Mouse (Mus musculus): ENCODE measurements around the gene Cdk5. TPM values are rescaled to one million over a fixed set of nuclear protein-coding genes. Genes with fewer than 3 reads are reported as not detected.
A peak's percentile ranks its signal among the peaks of the same experiment; 100 is the strongest.
"Not testable (repeated sequence)": the region's sequence is repeated elsewhere in the genome, so short reads cannot be mapped to it uniquely, and the experiment has no call there.

Cdk5 gene
- polyA plus RNA-seq, 1 experiment from 2014 or later: 48.5 TPM

- Histone ChIP-seq H3K36me3 (peaks cover 74% of the 10 kb centered on the region), H3K4me1 (no peaks in the 10 kb centered on the region), H3K9me3 (replicated peaks) (no peaks in the 10 kb centered on the region), H3K27ac (no peak overlapping the region), H3K4me3 (no peak overlapping the region), H3K27me3 (ENCODE audit: low read depth, poor library complexity, severe bottlenecking) (no peaks in the 10 kb centered on the region)
- DNase-seq (ENCODE audit: low spot score): no peak
- WGBS: 58% methylated on average over 3 of the region's 3 CpGs
These were observed 17.9 kb downstream of the Cdk5 start for GRCm38 (mm10) chr5:24405389-24405876.

DNA sequence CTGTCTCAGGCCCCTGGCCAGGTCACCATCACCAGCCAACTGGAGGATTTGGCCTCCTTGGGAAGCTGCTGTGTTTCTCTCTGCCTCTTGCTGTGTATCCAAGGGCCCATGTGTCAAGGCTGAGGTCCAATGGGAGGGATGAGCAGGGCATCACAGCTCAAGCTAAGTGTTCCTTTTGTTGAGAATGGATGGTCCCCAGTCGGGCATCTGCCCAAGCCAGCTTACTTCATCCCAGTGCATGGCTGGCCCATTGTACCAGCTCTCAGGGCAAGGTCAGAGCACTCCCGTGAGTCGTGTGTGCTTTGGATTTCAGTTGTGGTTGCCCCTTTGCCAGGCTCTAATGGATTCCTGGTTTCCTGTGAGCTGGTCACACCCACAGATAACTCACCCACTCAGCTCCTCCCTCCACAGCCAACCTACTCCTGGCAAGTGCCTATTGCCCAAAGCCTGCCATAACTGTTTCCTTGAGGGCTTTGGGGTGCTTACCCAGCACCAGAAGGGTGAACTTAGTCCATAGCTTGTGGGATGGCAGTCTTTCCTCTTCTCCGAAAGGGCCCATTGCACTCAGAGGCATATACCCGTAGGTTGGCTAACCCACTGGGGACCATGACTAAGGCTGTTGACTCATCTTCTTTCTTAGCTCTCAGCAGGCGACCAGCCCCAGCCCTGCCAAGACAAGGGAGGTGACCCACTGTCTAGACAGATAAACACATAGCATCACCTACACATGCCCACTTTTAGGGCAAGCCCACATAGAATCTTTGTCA, 18.6 kb downstream of the Cdk5 start:
- Histone ChIP-seq H3K36me3 (peaks cover 80% of the 10 kb centered on the region), H3K27me3 (ENCODE audit: low read depth, poor library complexity, severe bottlenecking) (no peaks in the 10 kb centered on the region), H3K9me3 (replicated peaks) (no peaks in the 10 kb centered on the region), H3K4me1 (peaks cover 6% of the 10 kb centered on the region; the same call in 1 of the 2 replicates), H3K27ac (no peak overlapping the region), H3K4me3 (no peak overlapping the region)
- DNase-seq (ENCODE audit: low spot score): no peak
- WGBS: 87% methylated on average over 6 of the region's 6 CpGs

- H3K4me1 ChIP-seq: peaks cover 8% of the 10 kb centered on the region; the same call in 1 of the 2 replicates
- no peaks in the 10 kb centered on the region for H3K9me3 ChIP-seq (replicated peaks)
- H3K36me3 ChIP-seq: peaks cover 65% of the 10 kb centered on the region
- DNase-seq (ENCODE audit: low spot score): no peak
- H3K4me3 ChIP-seq: no peak overlapping the region
- no peaks in the 10 kb centered on the region for H3K27me3 ChIP-seq (ENCODE audit: low read depth, poor library complexity, severe bottlenecking)
- 86% methylated on average over 9 of the region's 9 CpGs for WGBS
- no peak overlapping the region for H3K27ac ChIP-seq
These were observed 21.4 kb downstream of the Cdk5 start for GRCm38 (mm10) chr5:24401969-24402368.

DNA sequence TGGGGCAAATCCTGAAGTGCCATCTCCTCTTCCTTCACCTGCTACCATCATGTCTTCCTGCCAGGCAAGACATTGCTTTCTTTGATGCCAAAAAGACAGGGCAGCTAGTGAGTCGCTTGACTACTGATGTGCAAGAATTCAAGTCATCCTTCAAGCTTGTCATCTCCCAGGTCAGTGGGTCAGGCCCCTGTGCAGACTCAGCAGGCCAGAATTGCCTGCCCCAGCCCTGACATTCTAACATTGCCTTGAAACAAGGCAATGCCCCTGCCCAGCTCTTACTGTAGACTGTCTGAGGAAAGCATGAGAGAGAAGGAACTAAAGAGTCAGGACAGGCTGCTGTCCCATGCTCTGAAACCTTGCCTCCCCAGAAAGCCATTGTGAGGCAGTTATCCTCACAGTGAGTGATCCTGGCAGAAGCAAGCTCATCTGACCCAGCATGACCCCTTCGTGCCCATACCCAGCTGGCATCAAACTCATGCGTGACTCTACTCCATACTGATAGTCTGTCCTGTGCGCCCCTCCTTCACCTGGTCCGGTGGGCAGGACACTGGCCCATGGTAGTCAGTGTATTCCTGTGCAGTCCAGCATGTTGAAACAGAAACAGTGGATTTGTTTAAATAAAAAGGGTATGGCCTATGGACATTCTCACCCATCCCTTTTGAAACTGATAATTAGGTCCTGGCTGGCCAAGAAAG, 22.3 kb downstream of the Cdk5 start:
- H3K36me3 ChIP-seq: peaks cover 59% of the 10 kb centered on the region
- no peaks in the 10 kb centered on the region for H3K27me3 ChIP-seq (ENCODE audit: low read depth, poor library complexity, severe bottlenecking)
- H3K27ac ChIP-seq: no peak overlapping the region
- peaks cover 8% of the 10 kb centered on the region; the same call in 1 of the 2 replicates for H3K4me1 ChIP-seq
- H3K4me3 ChIP-seq: no peak overlapping the region
- WGBS: 90% methylated on average over 5 of the region's 5 CpGs
- no peak for DNase-seq (ENCODE audit: low spot score)
- no peaks in the 10 kb centered on the region for H3K9me3 ChIP-seq (replicated peaks)

DNA sequence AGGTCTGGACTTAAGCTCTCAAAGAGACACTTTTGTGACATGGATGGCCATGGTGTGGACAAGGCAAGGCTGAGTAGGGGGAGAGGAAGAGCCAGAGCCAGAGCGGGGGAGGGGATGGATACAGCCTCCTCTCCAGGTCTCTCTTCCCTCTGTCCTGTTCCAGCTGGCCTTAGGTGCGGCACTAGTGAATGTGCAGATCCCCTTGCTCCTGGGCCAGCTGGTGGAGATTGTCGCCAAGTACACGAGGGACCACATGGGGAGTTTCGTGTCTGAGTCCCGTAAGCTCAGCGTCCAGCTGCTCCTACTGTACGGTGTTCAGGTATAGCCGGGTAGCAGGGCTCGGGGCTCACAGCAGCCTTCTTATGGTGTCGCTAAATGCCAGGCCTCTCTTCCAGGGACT, 23.0 kb downstream of the Cdk5 start:
- Histone ChIP-seq H3K9me3 (replicated peaks) (no peaks in the 10 kb centered on the region), H3K27me3 (ENCODE audit: low read depth, poor library complexity, severe bottlenecking) (no peaks in the 10 kb centered on the region), H3K27ac (no peak overlapping the region), H3K36me3 (peaks cover 55% of the 10 kb centered on the region), H3K4me1 (peaks cover 8% of the 10 kb centered on the region; the same call in 1 of the 2 replicates), H3K4me3 (no peak overlapping the region)
- DNase-seq (ENCODE audit: low spot score): no peak
- 92% methylated on average over 11 of the region's 11 CpGs for WGBS

GRCm38 (mm10) chr5:24399686-24400085, 23.6 kb downstream of the Cdk5 start:
- Histone ChIP-seq H3K4me3 (no peak overlapping the region), H3K9me3 (replicated peaks) (no peaks in the 10 kb centered on the region), H3K4me1 (peaks cover 9% of the 10 kb centered on the region; the same call in 1 of the 2 replicates), H3K27me3 (ENCODE audit: low read depth, poor library complexity, severe bottlenecking) (no peaks in the 10 kb centered on the region), H3K36me3 (peaks cover 49% of the 10 kb centered on the region), H3K27ac (no peak overlapping the region)
- DNase-seq (ENCODE audit: low spot score): no peak
- 86% methylated on average over 10 of the region's 10 CpGs for WGBS

- not testable (repeated sequence) for H3K27ac ChIP-seq; H3K9me3 ChIP-seq (replicated peaks); H3K27me3 ChIP-seq (ENCODE audit: low read depth, poor library complexity, severe bottlenecking); DNase-seq (ENCODE audit: low spot score); H3K4me3 ChIP-seq
- peaks cover 22% of the 10 kb centered on the region for H3K4me1 ChIP-seq
- H3K36me3 ChIP-seq: peaks cover 19% of the 10 kb centered on the region
- WGBS: 88% methylated on average over 6 of the region's 6 CpGs
These were observed 27.1 kb downstream of the Cdk5 start for GRCm38 (mm10) chr5:24396254-24396653.

GRCm38 (mm10) chr5:24394165-24394894, 29.0 kb downstream of the Cdk5 start:
- H3K27ac ChIP-seq: peak overlapping the region; percentile 92

GRCm38 (mm10) chr5:24393392-24393997, 29.8 kb downstream of the Cdk5 start, which contains the start of gene Abcb8:
Gene Abcb8 (plus strand): TSS chr5:24393663.
- peak within 1 kb of the TSS; percentile 69 for H3K4me3 ChIP-seq
- WGBS: 24% methylated on average over 7 of the region's 7 CpGs
- peaks cover 4% of the 10 kb centered on the region for H3K27me3 ChIP-seq (ENCODE audit: low read depth, poor library complexity, severe bottlenecking)
- peaks cover 34% of the 10 kb centered on the region for H3K4me1 ChIP-seq
- peak within 1 kb of the TSS; percentile 92 for H3K27ac ChIP-seq
- H3K36me3 ChIP-seq: peaks cover 3% of the 10 kb centered on the region; the same call in 1 of the 2 replicates
- no peaks in the 10 kb centered on the region for H3K9me3 ChIP-seq (replicated peaks)
- peak; percentile 85 for DNase-seq (ENCODE audit: low spot score)

More at GRCm38 (mm10) chr5:24394165-24394894, 29.0 kb downstream of the Cdk5 start:
- WGBS: 2% methylated on average over 36 of the region's 36 CpGs
- Histone ChIP-seq H3K36me3 (peaks cover 3% of the 10 kb centered on the region; the same call in 1 of the 2 replicates), H3K9me3 (replicated peaks) (no peaks in the 10 kb centered on the region), H3K4me3 (peak overlapping the region; percentile 69), H3K27me3 (ENCODE audit: low read depth, poor library complexity, severe bottlenecking) (no peaks in the 10 kb centered on the region), H3K4me1 (peaks cover 25% of the 10 kb centered on the region)
- peak; percentile 94 for DNase-seq (ENCODE audit: low spot score)

DNA sequence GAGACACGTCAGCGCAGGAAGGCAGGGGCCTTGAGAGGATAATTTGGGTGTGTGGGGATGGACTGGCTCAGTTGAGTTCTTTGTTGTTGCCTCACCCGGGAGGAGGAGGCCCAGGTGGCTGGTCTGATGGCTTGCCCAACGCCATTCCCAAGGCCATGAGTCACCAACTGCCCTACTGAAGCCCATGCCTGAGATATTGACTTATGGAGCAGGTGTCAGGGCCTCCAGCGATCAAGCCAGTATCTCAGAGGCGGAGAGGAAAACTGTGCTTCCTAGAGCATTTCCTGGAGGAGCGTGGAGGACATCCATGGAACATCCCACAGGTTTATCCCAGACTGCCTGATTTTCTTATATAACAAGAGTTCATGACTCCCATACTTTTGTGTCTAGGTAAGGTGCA, 30.6 kb downstream of the Cdk5 start:
- Histone ChIP-seq H3K9me3 (replicated peaks) (no peaks in the 10 kb centered on the region), H3K36me3 (peaks cover 3% of the 10 kb centered on the region; the same call in 1 of the 2 replicates), H3K27ac (no peak overlapping the region), H3K4me1 (peaks cover 41% of the 10 kb centered on the region), H3K4me3 (no peak overlapping the region), H3K27me3 (ENCODE audit: low read depth, poor library complexity, severe bottlenecking) (peaks cover 11% of the 10 kb centered on the region)
- DNase-seq (ENCODE audit: low spot score): no peak
- 76% methylated on average over 7 of the region's 7 CpGs for WGBS

- DNase-seq (ENCODE audit: low spot score): no peak
- peaks cover 3% of the 10 kb centered on the region; the same call in 1 of the 2 replicates for H3K36me3 ChIP-seq
- H3K9me3 ChIP-seq (replicated peaks): no peaks in the 10 kb centered on the region
- 67% methylated on average over 7 of the region's 7 CpGs for WGBS
- peak within 1 kb of the TSS; percentile 14; the same call in 1 of the 2 replicates for H3K27ac ChIP-seq
- peaks cover 50% of the 10 kb centered on the region for H3K4me1 ChIP-seq
- no peak within 1 kb of the TSS for H3K4me3 ChIP-seq
- H3K27me3 ChIP-seq (ENCODE audit: low read depth, poor library complexity, severe bottlenecking): peaks cover 20% of the 10 kb centered on the region
These were observed 31.5 kb downstream of the Cdk5 start, which contains the start of gene Atg9b for GRCm38 (mm10) chr5:24391864-24392263. Gene Atg9b (minus strand): TSS chr5:24392143.

GRCm38 (mm10) chr5:24389658-24390020, 33.7 kb downstream of the Cdk5 start:
- H3K9me3 ChIP-seq (replicated peaks): no peaks in the 10 kb centered on the region
- peaks cover 42% of the 10 kb centered on the region for H3K27me3 ChIP-seq (ENCODE audit: low read depth, poor library complexity, severe bottlenecking)
- H3K27ac ChIP-seq: peak overlapping the region; percentile 77
- WGBS: 77% methylated on average over 4 of the region's 4 CpGs
- no peaks in the 10 kb centered on the region for H3K36me3 ChIP-seq
- peaks cover 52% of the 10 kb centered on the region for H3K4me1 ChIP-seq
- H3K4me3 ChIP-seq: peak overlapping the region; percentile 20
- DNase-seq (ENCODE audit: low spot score): no peak
